Mouse (Mus musculus) urinary bladder, postnatal 25 days (tissue): ENCODE measurements at regions not wholly inside any gene's neighbourhood (a gene's known extent, or its start where the extent isn't known, plus 50 kb on each side); places are given as distances from the start of the nearest gene placed in this dataset.
A peak's percentile ranks its signal among the peaks of the same experiment; 100 is the strongest.
"Not testable (repeated sequence)": the region's sequence is repeated elsewhere in the genome, so short reads cannot be mapped to it uniquely, and the experiment has no call there.

Experiments used
- DNase-seq: peaks from one replicate; pipeline ENCODE4 v3.0.0; 2022; ENCODE audit warnings: low spot score

DNA sequence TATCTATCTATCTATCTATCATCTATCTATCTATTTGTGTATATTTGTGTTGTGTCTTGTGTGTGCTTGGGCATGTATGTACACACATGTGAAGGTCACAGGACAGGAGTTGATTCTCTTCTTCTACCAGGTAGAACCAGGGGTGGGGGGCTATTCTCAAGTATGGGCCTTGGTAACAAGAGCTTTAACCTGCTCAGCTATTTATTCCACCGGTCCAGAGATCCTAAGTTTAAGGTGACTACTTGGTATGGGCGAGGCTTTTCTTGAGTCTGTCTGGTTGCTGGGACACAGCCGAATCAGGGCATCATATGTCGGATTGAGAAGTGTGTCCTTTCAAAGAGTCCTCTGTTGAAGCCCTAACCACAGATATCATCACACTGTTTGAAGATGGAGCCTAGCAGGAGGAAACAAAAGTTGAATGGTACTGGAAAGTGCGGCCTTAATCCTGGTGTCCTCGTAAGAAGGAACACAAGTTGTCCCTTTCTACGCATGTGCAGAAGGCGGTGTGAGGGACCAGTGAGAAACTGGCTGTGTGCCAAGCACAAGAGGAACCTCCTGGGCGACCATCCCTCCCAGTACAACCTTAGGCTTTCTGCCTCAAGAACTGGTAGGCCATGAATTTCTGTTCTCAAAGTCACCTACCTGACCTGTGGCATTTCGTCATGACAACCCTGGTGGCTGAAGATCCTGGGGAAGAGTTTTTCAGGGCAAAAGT is 80.0 kb upstream of the Cpsf6 start:
- no peak for DNase-seq

- no peak for DNase-seq
Observed at GRCm38 (mm10) chr10:117459041-117459475, 79.2 kb upstream of the Cpsf6 start.

- DNase-seq = no peak
Observed at GRCm38 (mm10) chr10:117458271-117459040, 78.6 kb upstream of the Cpsf6 start.

DNA sequence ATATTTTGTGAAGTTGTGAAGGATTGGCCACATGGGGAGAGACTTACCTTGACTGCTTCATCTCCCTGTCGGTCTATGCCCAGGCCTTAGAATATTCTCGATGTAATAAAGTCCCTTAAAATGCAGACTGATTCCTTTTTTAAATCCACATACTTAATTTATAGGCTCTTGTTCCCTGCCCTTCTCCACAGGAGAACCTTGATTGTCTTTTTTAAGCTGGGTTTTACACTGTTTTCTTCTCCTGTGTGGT is 77.8 kb upstream of the Cpsf6 start:
- no peak for DNase-seq

- no peak for DNase-seq
Observed at GRCm38 (mm10) chr10:117456904-117457700, 77.3 kb upstream of the Cpsf6 start.

DNA sequence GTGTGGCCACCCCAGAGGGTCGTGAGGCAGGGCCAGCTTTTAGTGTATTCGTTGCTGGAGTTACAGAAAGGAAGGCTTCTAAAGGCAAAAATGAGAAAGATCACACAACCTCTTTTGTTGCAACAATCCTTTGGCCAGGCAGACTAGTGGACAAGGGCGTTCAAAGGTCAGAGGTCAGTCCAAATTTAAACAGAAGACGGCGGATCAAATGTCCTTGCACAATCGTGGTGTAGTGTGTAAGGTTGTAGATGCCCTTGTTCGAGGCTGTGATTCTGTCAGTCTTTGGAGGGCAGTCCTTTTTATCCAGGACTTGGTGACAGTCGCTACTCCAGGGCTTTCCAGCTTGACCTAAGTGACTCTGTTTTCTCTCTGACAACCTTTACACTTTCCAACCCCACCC is 76.6 kb upstream of the Cpsf6 start:
- DNase-seq = no peak

DNA sequence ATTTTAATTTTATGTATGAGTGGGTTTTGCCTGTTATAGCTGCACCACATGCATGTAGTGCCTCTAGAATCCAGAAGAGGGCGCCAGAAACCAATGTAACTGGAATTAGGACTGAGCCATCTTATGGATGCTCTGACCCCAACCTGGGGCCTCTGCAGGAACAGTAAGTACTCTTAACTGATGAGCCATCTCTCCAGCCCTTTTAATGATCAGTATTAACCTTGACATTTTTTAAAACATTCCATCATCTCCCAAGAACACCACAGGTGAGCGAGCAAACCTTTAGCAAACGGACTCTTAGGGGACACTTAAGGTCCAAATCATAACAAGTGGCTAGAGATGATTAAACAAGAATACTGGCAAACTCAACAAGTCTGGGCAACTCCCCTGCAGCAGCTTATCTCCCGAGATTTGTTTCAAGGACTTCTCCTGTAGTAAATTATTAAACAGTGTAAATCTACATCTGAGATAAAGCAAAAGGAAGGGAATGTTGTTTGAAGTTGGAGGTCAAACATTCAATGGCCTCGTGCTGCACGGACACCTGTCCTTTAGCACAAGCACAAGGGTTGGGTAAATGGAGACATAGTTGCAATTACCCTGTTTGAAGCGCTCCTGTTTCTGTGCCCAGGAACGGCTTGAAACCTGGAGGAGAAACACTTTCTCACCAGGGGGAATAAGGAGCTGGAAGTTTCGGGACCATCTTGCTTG is 75.9 kb upstream of the Cpsf6 start:
- DNase-seq = peak; percentile 39

- DNase-seq = no peak
Observed at GRCm38 (mm10) chr10:117454711-117455591, 75.1 kb upstream of the Cpsf6 start.

DNA sequence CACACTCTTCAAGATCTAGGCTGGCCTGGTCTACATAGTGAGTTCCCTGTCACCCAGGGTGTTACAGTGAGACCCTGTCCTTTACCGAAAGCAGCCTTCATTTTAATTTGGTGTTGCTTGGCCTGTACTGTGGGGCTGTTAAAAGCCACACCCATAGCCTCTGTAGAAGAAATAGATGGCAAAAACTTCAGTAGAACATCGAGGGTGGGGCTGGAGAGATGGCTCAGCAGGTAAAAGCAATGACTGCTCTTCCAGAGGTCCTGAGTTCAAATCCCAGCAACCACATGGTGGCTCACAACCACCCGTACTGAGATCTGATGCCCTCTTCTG is 74.3 kb upstream of the Cpsf6 start:
- DNase-seq = no peak

GRCm38 (mm10) chr10:117453406-117454170 is 73.8 kb upstream of the Cpsf6 start:
- DNase-seq = no peak

GRCm38 (mm10) chr10:117452190-117452950 is 72.6 kb upstream of the Cpsf6 start:
- no peak for DNase-seq

DNA sequence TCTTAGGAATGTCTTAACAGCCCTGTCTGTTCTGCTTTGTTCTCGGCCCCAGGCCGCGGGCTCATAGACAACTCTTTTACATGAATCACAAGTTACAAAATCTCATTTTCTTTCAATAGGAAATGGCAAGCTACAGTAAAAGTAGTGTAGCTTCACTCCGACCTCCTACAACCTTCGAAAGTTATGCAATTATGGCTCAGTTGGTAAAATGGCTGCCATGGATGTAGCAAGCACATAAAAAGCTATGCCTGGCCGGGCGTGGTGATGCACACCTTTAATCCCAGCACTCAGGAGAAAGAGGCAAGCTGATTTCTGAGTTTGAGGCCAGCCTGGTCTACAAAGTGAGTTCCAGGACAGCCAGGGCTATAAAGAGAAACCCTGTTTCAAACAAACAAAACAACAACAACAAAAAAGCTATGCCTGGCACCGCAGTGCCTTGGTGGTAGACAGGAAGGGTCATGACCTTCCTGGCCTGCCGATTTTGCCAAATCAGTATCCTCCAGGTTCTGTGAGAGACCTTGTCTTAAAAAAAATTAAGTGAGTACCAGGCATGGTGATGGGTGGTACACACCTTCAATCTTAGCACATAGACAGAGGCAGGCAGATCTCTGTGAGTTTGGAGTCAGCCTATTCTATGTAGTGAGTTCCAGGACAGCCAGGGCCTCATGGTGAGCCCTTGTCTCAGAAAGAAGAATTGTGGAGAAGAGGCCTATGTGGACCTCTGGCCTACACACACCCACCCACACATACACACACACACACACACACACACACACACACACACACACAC is 71.8 kb upstream of the Cpsf6 start:
- DNase-seq = no peak

GRCm38 (mm10) chr10:117450631-117451030 is 70.8 kb upstream of the Cpsf6 start:
- DNase-seq = no peak

GRCm38 (mm10) chr10:117450240-117450569 is 70.4 kb upstream of the Cpsf6 start:
- DNase-seq = no peak

DNA sequence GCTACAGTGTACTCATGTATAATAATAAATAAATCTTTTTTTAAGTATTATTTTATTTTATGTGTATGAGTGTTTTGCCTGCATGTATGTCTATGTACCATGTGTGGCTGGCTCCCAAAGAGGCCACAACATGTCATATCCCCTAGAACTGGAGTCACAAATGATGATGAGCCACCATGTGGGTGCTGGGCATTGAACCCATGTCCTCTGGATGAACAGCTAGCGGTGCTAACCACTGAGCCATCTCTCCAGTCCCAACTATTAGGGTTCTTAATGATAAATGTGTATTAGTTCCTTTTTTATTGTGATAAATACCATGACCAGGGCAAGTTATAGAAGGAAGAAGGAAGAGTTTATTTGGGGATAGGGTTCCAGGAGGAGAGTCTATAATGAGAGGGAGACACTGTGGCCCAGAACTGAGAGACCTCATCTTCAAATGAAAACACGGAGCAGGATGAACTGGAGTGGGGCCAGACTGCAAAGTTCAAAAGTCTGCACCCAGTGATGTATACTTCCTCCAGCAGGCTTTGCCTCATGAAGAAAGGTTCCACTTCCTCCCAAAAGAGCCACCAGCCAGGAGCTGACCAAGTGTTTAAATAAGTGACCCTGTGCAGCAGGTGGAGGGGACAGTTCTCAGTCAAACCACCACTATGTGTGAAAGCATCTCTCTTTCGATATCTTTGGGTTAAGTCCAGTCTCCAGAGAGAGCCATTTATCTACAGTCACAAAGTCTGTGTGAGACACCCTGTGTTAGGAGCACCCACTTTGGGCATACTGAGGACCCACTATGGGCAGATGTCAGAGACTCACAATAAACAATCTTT is 69.8 kb upstream of the Cpsf6 start:
- no peak for DNase-seq

DNA sequence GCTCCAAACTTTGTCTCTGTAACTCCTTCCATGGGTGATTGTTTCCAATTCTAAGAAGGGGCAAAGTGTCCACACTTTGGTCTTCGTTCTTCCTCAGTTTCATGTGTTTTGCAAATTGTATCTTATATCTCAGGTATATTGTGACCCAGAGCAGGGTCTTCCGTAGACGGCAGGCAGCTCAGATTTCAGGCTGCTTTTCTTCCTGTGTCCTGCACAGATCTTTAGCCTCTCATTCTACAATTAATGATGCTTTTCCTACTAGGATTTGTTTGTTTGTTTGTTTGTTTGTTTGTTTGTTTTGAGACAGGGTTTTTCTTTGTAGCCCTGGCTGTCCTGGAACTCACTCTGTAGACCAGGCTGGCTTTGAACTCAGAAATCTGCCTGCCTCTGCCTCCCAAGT is 69.0 kb upstream of the Cpsf6 start:
- not testable (repeated sequence) for DNase-seq

- DNase-seq = no peak
Observed at GRCm38 (mm10) chr10:117447626-117448025, 67.8 kb upstream of the Cpsf6 start.

DNA sequence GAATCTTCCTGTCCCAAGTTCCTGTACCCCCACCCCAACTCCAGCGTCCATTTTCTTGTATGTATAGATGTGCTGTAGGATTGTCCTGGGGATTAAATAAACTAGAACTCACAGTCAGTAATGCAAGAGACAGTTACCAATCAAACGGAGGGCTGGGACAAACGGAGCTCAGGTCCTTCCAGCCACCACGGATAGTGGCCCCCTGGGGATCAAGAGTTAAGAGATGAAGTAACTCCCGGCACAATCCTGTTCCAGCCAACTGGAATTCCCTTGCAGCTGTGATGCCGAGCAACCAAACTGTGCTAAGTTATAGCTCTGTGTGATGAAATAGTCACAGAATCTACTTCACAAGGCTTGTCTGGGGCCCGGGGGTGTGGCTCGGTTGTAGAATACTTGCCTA is 67.4 kb upstream of the Cpsf6 start:
- DNase-seq = no peak
